Mouse (Mus musculus) MEL (cell line): ENCODE data around the gene Hrasls5. TPM values are rescaled to one million over a fixed set of nuclear protein-coding genes. Genes with fewer than 3 reads are reported as not detected.

Experiments
- DNase-seq: peaks from one replicate; pipeline ENCODE4 v3.0.0; 2011; ENCODE audit warnings: low read depth, low spot score
- H3K27ac ChIP-seq: 2 replicates; pipeline ENCODE4 v1.5.1; 2012; ENCODE audit warnings: low read depth, mild to moderate bottlenecking, control low read depth, low read length, moderate library complexity; ENCODE audit not compliant: control insufficient read depth
- H3K27me3 ChIP-seq, 2 experiments: fragments of 150-350 bp in 1 of 2; sonication (generic) in 1 of 2; 2 replicates each; pipeline ENCODE4 v1.6.1; 2012; ENCODE audit warnings: low read length in 2 of 2, mild to moderate bottlenecking in 2 of 2, improper control_type of control experiment in 1 of 2, moderate library complexity in 1 of 2; ENCODE audit not compliant: insufficient read depth in 2 of 2, control insufficient read depth in 1 of 2
- H3K36me3 ChIP-seq, 2 experiments: 2 replicates each; pipeline ENCODE4 v1.6.1; 2012 to 2014; ENCODE audit warnings: low read length in 2 of 2, improper control_type of control experiment in 1 of 2, inconsistent platforms in 1 of 2, mild to moderate bottlenecking in 1 of 2; ENCODE audit not compliant: insufficient read depth in 2 of 2, control insufficient read depth in 1 of 2
- H3K4me1 ChIP-seq, 2 experiments: fragments of 150-350 bp in 1 of 2; sonication (generic) in 1 of 2; 2 replicates each; pipeline ENCODE4 v1.6.1; 2012; ENCODE audit warnings: low read length in 2 of 2, improper control_type of control experiment in 1 of 2, mild to moderate bottlenecking in 1 of 2; ENCODE audit not compliant: insufficient read depth in 2 of 2, control insufficient read depth in 1 of 2
- H3K4me3 ChIP-seq, 2 experiments: fragments of 150-350 bp in 1 of 2; sonication (generic) in 1 of 2; 2 replicates each; pipeline ENCODE4 v1.5.1; 2012; ENCODE audit warnings: low read depth in 2 of 2, low read length in 2 of 2, mild to moderate bottlenecking in 2 of 2, moderate library complexity in 2 of 2, control low read depth in 1 of 2, improper control_type of control experiment in 1 of 2; ENCODE audit not compliant: control insufficient read depth in 1 of 2, insufficient read depth in 1 of 2
- H3K79me2 ChIP-seq: 2 replicates; pipeline ENCODE4 v1.6.1; 2012; ENCODE audit warnings: mild to moderate bottlenecking, low read length, moderate library complexity; ENCODE audit not compliant: control insufficient read depth, poor library complexity, insufficient read depth
- H3K9ac ChIP-seq: 2 replicates; pipeline ENCODE4 v1.6.1; 2012; ENCODE audit warnings: low read depth, mild to moderate bottlenecking, control low read depth, low read length, moderate library complexity; ENCODE audit not compliant: control insufficient read depth, poor library complexity, severe bottlenecking
- H3K9me3 ChIP-seq: fragments of 150-350 bp; sonication (generic); replicated peaks from 2 replicates; pipeline ENCODE4 v1.6.1; 2012; ENCODE audit warnings: mild to moderate bottlenecking, low read length, improper control_type of control experiment, moderate library complexity; ENCODE audit not compliant: insufficient read depth
- BHLHE40 ChIP-seq: IDR thresholded peaks from 2 replicates; pipeline ENCODE4 v1.6.1; 2012; ENCODE audit warnings: low read depth, mild to moderate bottlenecking, inconsistent platforms, low read length, improper control_type of control experiment, borderline replicate concordance
- CHD1 ChIP-seq: IDR thresholded peaks from 2 replicates; pipeline ENCODE4 v1.6.1; 2012; ENCODE audit warnings: low read depth, mild to moderate bottlenecking, inconsistent platforms, low read length, improper control_type of control experiment
- CHD2 ChIP-seq: IDR thresholded peaks from 2 replicates; pipeline ENCODE4 v1.6.1; 2011; ENCODE audit warnings: low read length, improper control_type of control experiment
- CTCF ChIP-seq, 3 experiments: IDR thresholded peaks in 2 of 3; conservative IDR thresholded peaks in 1 of 3; 2 replicates each; pipeline ENCODE4 v1.5.1; 2011 to 2012; ENCODE audit warnings: low read length in 3 of 3, low read depth in 2 of 3, mild to moderate bottlenecking in 2 of 3, improper control_type of control experiment in 1 of 3, inconsistent platforms in 1 of 3, mixed read lengths in 1 of 3, moderate library complexity in 1 of 3; ENCODE audit not compliant: control insufficient read depth in 1 of 3, insufficient read depth in 1 of 3, poor library complexity in 1 of 3, severe bottlenecking in 1 of 3
- GABPA ChIP-seq: IDR thresholded peaks from 2 replicates; pipeline ENCODE4 v1.6.1; 2012; ENCODE audit warnings: low read depth, mild to moderate bottlenecking, inconsistent platforms, low read length, improper control_type of control experiment, moderate library complexity
- JUND ChIP-seq: IDR thresholded peaks from 2 replicates; pipeline ENCODE4 v1.6.1; 2011; ENCODE audit warnings: low read depth, mild to moderate bottlenecking, improper control_type of control experiment, low read length
- KAT2A ChIP-seq: conservative IDR thresholded peaks from 2 replicates; pipeline ENCODE4 v1.6.1; 2012; ENCODE audit warnings: low read depth, low read length, improper control_type of control experiment, inconsistent platforms
- MAZ ChIP-seq: IDR thresholded peaks from 2 replicates; pipeline ENCODE4 v1.6.1; 2012; ENCODE audit warnings: low read depth, mild to moderate bottlenecking, inconsistent platforms, low read length, improper control_type of control experiment
- NRF1 ChIP-seq: IDR thresholded peaks from 2 replicates; pipeline ENCODE4 v1.6.1; 2014; ENCODE audit warnings: low read depth, mild to moderate bottlenecking, inconsistent platforms, low read length, improper control_type of control experiment, moderate library complexity; ENCODE audit not compliant: poor library complexity, insufficient read depth, severe bottlenecking
- POLR2A ChIP-seq, 2 experiments: IDR thresholded peaks; 2 replicates each; pipeline ENCODE4 v1.6.1; 2011 to 2012; ENCODE audit warnings: low read length in 2 of 2, mild to moderate bottlenecking in 2 of 2, control low read depth in 1 of 2, improper control_type of control experiment in 1 of 2, low read depth in 1 of 2, moderate library complexity in 1 of 2; ENCODE audit not compliant: control insufficient read depth in 1 of 2, insufficient read depth in 1 of 2, poor library complexity in 1 of 2
- POLR2AphosphoS2 ChIP-seq: IDR thresholded peaks from 2 replicates; pipeline ENCODE4 v1.6.1; 2011; ENCODE audit warnings: low read length, improper control_type of control experiment
- RAD21 ChIP-seq: IDR thresholded peaks from 2 replicates; pipeline ENCODE4 v1.6.1; 2011; ENCODE audit warnings: mild to moderate bottlenecking, low read depth, low read length, improper control_type of control experiment
- RCOR1 ChIP-seq: IDR thresholded peaks from 2 replicates; pipeline ENCODE4 v1.6.1; 2012; ENCODE audit warnings: low read depth, mild to moderate bottlenecking, inconsistent platforms, low read length, improper control_type of control experiment
- SIN3A ChIP-seq: IDR thresholded peaks from 2 replicates; pipeline ENCODE4 v1.6.1; 2012; ENCODE audit warnings: low read length, improper control_type of control experiment, inconsistent platforms
- TAL1 ChIP-seq: IDR thresholded peaks from 2 replicates; pipeline ENCODE4 v1.6.1; 2012; ENCODE audit warnings: mild to moderate bottlenecking, inconsistent platforms, low read length, moderate library complexity, mixed read lengths
- TBP ChIP-seq: IDR thresholded peaks from 2 replicates; pipeline ENCODE4 v1.8.0; 2011; ENCODE audit warnings: low read depth, low read length, improper control_type of control experiment
- TCF12 ChIP-seq: IDR thresholded peaks from 2 replicates; pipeline ENCODE4 v1.6.1; 2014; ENCODE audit warnings: low read depth, mild to moderate bottlenecking, inconsistent platforms, low read length, improper control_type of control experiment, moderate library complexity
- USF1 ChIP-seq: IDR thresholded peaks from 2 replicates; pipeline ENCODE4 v1.6.1; 2014; ENCODE audit warnings: low read depth, mild to moderate bottlenecking, inconsistent platforms, low read length, improper control_type of control experiment, moderate library complexity
- USF2 ChIP-seq, 2 experiments: IDR thresholded peaks; 2 replicates each; pipeline ENCODE4 v1.6.1; 2011 to 2012; ENCODE audit warnings: improper control_type of control experiment in 2 of 2, low read length in 2 of 2, borderline replicate concordance in 1 of 2, inconsistent platforms in 1 of 2, low read depth in 1 of 2, mild to moderate bottlenecking in 1 of 2; ENCODE audit not compliant: insufficient read depth in 1 of 2
- ZKSCAN1 ChIP-seq: IDR thresholded peaks from 2 replicates; pipeline ENCODE4 v1.6.1; 2012; ENCODE audit warnings: low read depth, mild to moderate bottlenecking, inconsistent platforms, low read length, improper control_type of control experiment, moderate library complexity
- polyA plus RNA-seq, 2 experiments: library from polyadenylated mRNA; stranded (reverse) in 1 of 2; unstranded in 1 of 2; fragments of >175 nt in 1 of 2; fragments of >200 nt in 1 of 2; gene quantifications; 2 replicates each; pipeline versions ENCODE4 v1.2.1 to v1.2.4; 2012; ENCODE audit warnings: low replicate concordance in 2 of 2, low read depth in 1 of 2; ENCODE audit not compliant: insufficient read length in 2 of 2, insufficient read depth in 1 of 2, missing spikeins in 1 of 2
- total RNA-seq: library from RNA; depleted of rRNA; stranded (reverse); fragments of 300-350 nt; gene quantifications from 2 replicates; pipeline ENCODE4 v1.2.3, GENCODE M21; 2012

The Hrasls5 gene
- total and polyA plus RNA-seq, 3 experiments: not detected

- TF ChIP-seq USF1 (no peak), TAL1 (no peak), GABPA (no peak), CHD2 (no peak), POLR2A (IDR thresholded peaks at IDR 0.05; ENCODE audit: control insufficient read depth in 1 of 2, insufficient read depth in 1 of 2, low read depth in 1 of 2, low read length in 2 of 2, poor library complexity in 1 of 2) (no peak), TBP (no peak), SIN3A (no peak), BHLHE40 (no peak), KAT2A (no peak), TCF12 (no peak), MAZ (no peak), RCOR1 (no peak), POLR2AphosphoS2 (no peak)
Measured at GRCm38 (mm10) chr19:7604107-7604506, 8.2 kb upstream of the Hrasls5 start.

DNA sequence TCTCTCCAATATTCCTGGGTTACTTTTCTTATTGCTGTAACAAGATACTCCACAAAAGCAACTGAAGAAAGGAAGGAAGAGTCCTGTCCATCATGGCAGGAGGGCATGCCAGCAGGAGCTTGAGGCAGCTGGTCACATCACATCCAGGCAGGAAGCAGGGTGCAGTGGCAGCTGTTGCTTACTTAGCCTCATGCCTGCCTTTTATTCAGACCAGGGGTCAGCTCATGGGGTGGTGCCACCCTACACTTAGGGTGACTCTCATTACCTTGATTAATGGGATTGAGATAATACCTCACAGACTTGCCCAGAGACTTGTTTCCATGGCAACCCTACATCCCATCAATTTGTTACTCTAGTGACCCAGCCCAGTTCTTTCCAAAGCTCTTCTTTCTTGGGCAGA, 7.3 kb upstream of the Hrasls5 start:
- H3K4me3 ChIP-seq: no peak overlapping the region
- no peaks in the 10 kb centered on the region for H3K27me3 ChIP-seq

More at GRCm38 (mm10) chr19:7604107-7604506, 8.2 kb upstream of the Hrasls5 start:
- Histone ChIP-seq H3K4me1 (no peaks in the 10 kb centered on the region), H3K9me3 (no peaks in the 10 kb centered on the region), H3K4me3 (no peak overlapping the region), H3K27ac (no peak overlapping the region), H3K27me3 (no peaks in the 10 kb centered on the region), H3K9ac (no peak overlapping the region), H3K36me3 (no peaks in the 10 kb centered on the region), H3K79me2 (no peaks in the 10 kb centered on the region)
- DNase-seq: no peak

GRCm38 (mm10) chr19:7605930-7606783, 6.2 kb upstream of the Hrasls5 start:
- Histone ChIP-seq H3K9ac (no peak overlapping the region), H3K4me1 (no peaks in the 10 kb centered on the region), H3K27ac (no peak overlapping the region), H3K9me3 (no peaks in the 10 kb centered on the region), H3K4me3 (no peak overlapping the region), H3K27me3 (no peaks in the 10 kb centered on the region), H3K79me2 (no peaks in the 10 kb centered on the region), H3K36me3 (no peaks in the 10 kb centered on the region)
- no peak for TF ChIP-seq NRF1
- peak; percentile 4; the same call in 1 of the 2 replicates for TF ChIP-seq RAD21
- no peak for TF ChIP-seq USF2 (IDR thresholded peaks at IDR 0.05; ENCODE audit: borderline replicate concordance in 1 of 2, insufficient read depth in 1 of 2, low read depth in 1 of 2, low read length in 2 of 2)
- TF ChIP-seq CTCF (IDR thresholded peaks at IDR 0.05 in 2 of 3, conservative IDR thresholded peaks at IDR 0.05 in 1 of 3; ENCODE audit: control insufficient read depth in 1 of 3, insufficient read depth in 1 of 3, low read depth in 2 of 3, low read length in 3 of 3, poor library complexity in 1 of 3, severe bottlenecking in 1 of 3): peak in 2 of 3 experiments; percentile 2 to 20; a peak in 1 of 6 replicates
- no peak for TF ChIP-seq ZKSCAN1
- no peak for TF ChIP-seq CHD1
- no peak for DNase-seq

More for the DNA sequence above, 7.3 kb upstream of the Hrasls5 start:
- H3K36me3 ChIP-seq: no peaks in the 10 kb centered on the region
- H3K4me1 ChIP-seq: no peaks in the 10 kb centered on the region
- no peak overlapping the region for H3K27ac ChIP-seq
- H3K79me2 ChIP-seq: no peaks in the 10 kb centered on the region
- TF ChIP-seq CHD1: no peak
- no peak for TF ChIP-seq JUND
- TF ChIP-seq RAD21: no peak
- no peak for TF ChIP-seq ZKSCAN1
- TF ChIP-seq, all 39 proteins: peak for 0
- no peak for DNase-seq
- no peak overlapping the region for H3K9ac ChIP-seq
- H3K9me3 ChIP-seq: no peaks in the 10 kb centered on the region
